Mouse (Mus musculus): Measurements from ENCODE around the gene L3mbtl2.

- no peak for TF ChIP-seq POLR2A (IDR thresholded peaks at IDR 0.05; ENCODE audit: insufficient read length, low read depth)
- no peak for TF ChIP-seq CEBPB (IDR thresholded peaks at IDR 0.05; ENCODE audit: insufficient read depth, poor library complexity, severe bottlenecking)
- no peak for TF ChIP-seq TCF3 (IDR thresholded peaks at IDR 0.05; ENCODE audit: insufficient read length, low read depth)
- no peak for TF ChIP-seq REST (IDR thresholded peaks at IDR 0.05; ENCODE audit: insufficient read depth, insufficient read length)
- TF ChIP-seq MYOG (IDR thresholded peaks at IDR 0.05; ENCODE audit: control insufficient read depth in 1 of 3, insufficient read depth in 1 of 3, insufficient read length in 2 of 3, low read depth in 2 of 3): peak in 2 of 3 experiments; percentile 68 to 78
- no peak for TF ChIP-seq E2F4 (IDR thresholded peaks at IDR 0.05; ENCODE audit: insufficient read depth)
- TF ChIP-seq MYOD1 (IDR thresholded peaks at IDR 0.05; ENCODE audit: control insufficient read depth in 1 of 3, insufficient read length in 2 of 3, low read depth in 2 of 3): peak in 2 of 3 experiments; percentile 61 to 71
Observed at GRCm38 (mm10) chr15:81670231-81670640, 6.5 kb downstream of the L3mbtl2 start.

Measured in myocyte (in vitro differentiated cells).